Mouse (Mus musculus) heart, postnatal 0 days (tissue): Measurements from ENCODE around the gene Prkcz.

ENCODE experiments used
- CTCF ChIP-seq: IDR thresholded peaks from 2 replicates; pipeline ENCODE4 v1.5.1; 2016; ENCODE audit warnings: antibody characterized with exemption, control low read depth, low read depth
- EP300 ChIP-seq: IDR thresholded peaks from 2 replicates; pipeline ENCODE4 v1.6.1; 2016; ENCODE audit warnings: antibody characterized with exemption, low read depth

DNA sequence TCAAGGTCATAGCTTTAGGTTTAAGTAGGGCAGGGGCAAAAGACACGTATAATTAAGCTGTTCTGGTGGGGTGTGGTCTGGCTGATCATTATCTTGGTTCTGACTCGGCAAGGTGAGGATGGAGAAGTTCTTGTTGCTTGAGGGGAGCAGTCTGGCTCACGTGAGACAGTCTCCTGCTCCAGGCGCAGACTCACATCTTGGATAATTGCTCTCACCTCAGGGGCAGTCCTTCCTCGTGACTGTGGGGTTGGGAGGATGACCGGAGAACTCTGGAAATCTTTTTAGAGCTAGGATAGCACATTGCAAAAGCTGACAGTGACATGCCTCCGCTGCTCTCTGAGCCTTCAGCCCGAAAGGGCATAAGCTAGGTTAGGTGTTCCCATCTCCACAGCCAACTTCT lies 36.6 kb downstream of the Prkcz start:
- TF ChIP-seq CTCF (no peak), EP300 (no peak)
